Mouse (Mus musculus) heart, adult 2 months (tissue): ENCODE results near the gene Tenm3.

Source experiments
- CTCF ChIP-seq: fragments of 200-600 bp; IDR thresholded peaks from 2 replicates; pipeline ENCODE4 v1.8.1; 2022; ENCODE audit warnings: antibody characterized with exemption, mild to moderate bottlenecking, moderate library complexity
- EP300 ChIP-seq: fragments of 200-500 bp; IDR thresholded peaks from 2 replicates; pipeline ENCODE4 v1.6.1; 2011; ENCODE audit warnings: low read depth, low read length, control low read depth; ENCODE audit not compliant: insufficient read depth
- POLR2A ChIP-seq: fragments of 200-500 bp; IDR thresholded peaks from 2 replicates; pipeline ENCODE4 v1.6.1; 2011; ENCODE audit warnings: mild to moderate bottlenecking, low read depth, low read length, control low read depth; ENCODE audit not compliant: insufficient read depth

DNA sequence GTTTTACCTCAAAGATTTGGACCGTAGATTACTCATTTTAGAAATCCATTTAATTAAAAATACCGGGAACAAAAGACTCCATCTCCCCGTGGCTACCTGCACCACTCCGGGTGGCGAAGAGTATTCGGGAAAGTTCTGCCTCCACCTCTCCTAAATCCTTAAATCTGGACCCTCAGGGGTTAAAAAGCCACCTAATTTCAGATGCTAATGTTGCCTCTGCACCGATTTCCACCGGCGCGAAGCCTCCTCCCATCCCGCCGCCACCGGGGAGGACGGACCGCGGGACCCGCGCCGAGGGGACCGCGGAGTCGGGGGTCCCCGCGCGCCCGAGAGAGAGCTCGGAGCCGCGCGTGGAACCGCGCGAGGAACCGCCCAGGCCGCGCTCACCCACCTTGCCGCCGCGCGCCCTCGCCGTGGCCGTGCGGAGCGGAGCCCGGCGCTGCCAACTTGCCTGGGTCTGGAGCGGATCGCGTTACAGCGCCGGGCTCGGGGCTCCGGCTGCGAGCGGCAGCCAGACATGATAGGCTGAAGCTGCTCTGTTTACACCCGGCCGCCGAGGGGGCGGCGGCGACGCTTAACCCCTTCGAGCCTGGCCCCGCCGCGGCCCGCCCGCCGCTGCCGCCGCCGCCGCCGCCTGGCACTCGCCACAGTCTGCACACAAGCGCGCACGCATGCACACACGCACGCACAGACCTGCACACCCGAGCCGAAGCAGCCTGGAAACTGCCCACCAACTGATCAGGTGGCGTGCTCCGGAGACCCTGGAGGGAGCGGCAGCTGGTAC is 288.8 kb downstream of the Tenm3 start:
- TF ChIP-seq EP300 (no peak), CTCF (no peak), POLR2A (no peak)
